14 mouse cellular contexts compared by ENCODE assay signal in the genomic region with DNA sequence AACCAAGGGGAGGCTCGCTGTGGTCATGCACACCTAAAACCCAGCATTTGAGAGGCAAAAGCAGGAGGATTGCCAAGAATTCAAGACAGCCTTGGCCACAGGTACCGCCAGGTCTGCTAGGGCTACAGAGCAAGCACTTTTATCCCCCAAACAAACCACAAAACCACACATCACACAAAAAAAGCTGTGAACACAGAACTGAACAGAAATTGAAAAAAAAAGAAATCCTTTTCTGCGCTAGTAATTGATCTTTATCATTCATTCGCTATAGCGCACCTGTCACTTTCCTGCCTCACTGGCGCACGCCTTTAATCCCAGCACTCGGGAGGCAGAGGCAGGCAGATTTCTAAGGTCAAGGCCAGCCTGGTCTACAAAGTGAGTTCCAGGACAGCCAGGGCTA. TPM values are rescaled to one million over a fixed set of nuclear protein-coding genes. Genes with fewer than 3 reads are reported as not detected.
DNase-seq lines count a peak whose midpoint lies in the region; ATAC-seq and TF ChIP-seq lines count a peak whose summit lies in the region.
"Had no signal": no experiment of that assay in that cellular context is flagged by ENCODE, and none has a peak within 500 bp of the region (broad histone marks: within the 10 kb centered on the region; RNA-seq: fewer than 3 reads in every experiment).

No protein-coding gene starts in this region.

- no peak overlapping the region for H3K9ac ChIP-seq in heart, embryonic 14.5 days (ENCODE audit: low read length)
- H3K9ac ChIP-seq in lung, embryonic 16.5 days (ENCODE audit: low read length) = no peak overlapping the region
- no peak overlapping the region; the same call in 1 of the 2 replicates for H3K9ac ChIP-seq in ES-Bruce4 (ENCODE audit: low read depth, poor library complexity, severe bottlenecking)
- no peak overlapping the region for H3K9ac ChIP-seq in liver, postnatal 0 days (replicated peaks)
- H3K9ac ChIP-seq: hindbrain, embryonic 14.5 days; neural tube, embryonic 12.5 days had no signal

- peaks cover 15 to 22% of the 10 kb centered on the region in 2 experiments for H3K4me1 ChIP-seq in heart, embryonic 14.5 days (ENCODE audit: control insufficient read depth in 2 of 2, insufficient read depth in 2 of 2, low read length in 2 of 2)
- H3K4me1 ChIP-seq in lung, embryonic 16.5 days (replicated peaks; ENCODE audit: control insufficient read depth, insufficient read depth, low read length) = peaks cover 34% of the 10 kb centered on the region
- H3K4me1 ChIP-seq in ES-Bruce4 (ENCODE audit: control insufficient read depth, insufficient read depth, low read length) = no peaks in the 10 kb centered on the region
- H3K4me1 ChIP-seq in liver, postnatal 0 days (ENCODE audit: insufficient read depth) = peaks cover 38% of the 10 kb centered on the region

- intact Hi-C loops in heart, postnatal 14 days (cut with DNase I) = no loop called here

- DNase-seq in heart, postnatal 14 days = no peak
- no peak for DNase-seq in lung, adult 18-20 months
- no peak for DNase-seq in liver, postnatal 0 days
- DNase-seq in ovary, postnatal 36 days (ENCODE audit: low spot score) = no peak
- DNase-seq: adrenal gland, postnatal 25 days; cerebellum, adult 9-11 months had no signal

- TF ChIP-seq EP300 in ES-Bruce4 (IDR thresholded peaks at IDR 0.05; ENCODE audit: insufficient read depth, low read depth, low read length) = no peak
- no peak for TF ChIP-seq EP300 in liver, postnatal 0 days (IDR thresholded peaks at IDR 0.05; ENCODE audit: low read depth)

- H3K27me3 ChIP-seq in heart, embryonic 14.5 days (ENCODE audit: control insufficient read depth, insufficient read depth, low read length) = no peaks in the 10 kb centered on the region
- no peaks in the 10 kb centered on the region for H3K27me3 ChIP-seq in lung, embryonic 16.5 days (ENCODE audit: control insufficient read depth, insufficient read depth, low read depth, low read length)
- H3K27me3 ChIP-seq in ES-Bruce4 (ENCODE audit: control insufficient read depth, insufficient read depth, low read length, poor library complexity, severe bottlenecking) = no peaks in the 10 kb centered on the region
- no peaks in the 10 kb centered on the region for H3K27me3 ChIP-seq in liver, postnatal 0 days (ENCODE audit: insufficient read depth, low read length)
- H3K27me3 ChIP-seq: neural tube, embryonic 12.5 days had no signal

- H3K9me3 ChIP-seq in heart, embryonic 14.5 days (ENCODE audit: control insufficient read depth, low read length) = no peaks in the 10 kb centered on the region
- no peaks in the 10 kb centered on the region for H3K9me3 ChIP-seq in lung, embryonic 16.5 days (ENCODE audit: control insufficient read depth, low read length)
- H3K9me3 ChIP-seq in ES-Bruce4 (replicated peaks; ENCODE audit: control insufficient read depth, insufficient read depth, low read length, poor library complexity, severe bottlenecking) = no peaks in the 10 kb centered on the region
- no peaks in the 10 kb centered on the region for H3K9me3 ChIP-seq in liver, postnatal 0 days (ENCODE audit: low read length)
- H3K9me3 ChIP-seq: neural tube, embryonic 12.5 days had no signal

- peak overlapping the region; percentile 29 to 96; a peak in 2 of 4 replicates for H3K27ac ChIP-seq in heart, embryonic 14.5 days (replicated peaks in 1 of 2; ENCODE audit: control insufficient read depth in 1 of 2, insufficient read depth in 1 of 2, low read depth in 2 of 2, low read length in 2 of 2)
- H3K27ac ChIP-seq in lung, embryonic 16.5 days (ENCODE audit: low read length) = peak overlapping the region; percentile 96
- H3K27ac ChIP-seq in ES-Bruce4 (ENCODE audit: insufficient read depth, low read length) = peak overlapping the region; percentile 72
- peak overlapping the region; percentile 70 for H3K27ac ChIP-seq in liver, postnatal 0 days (ENCODE audit: low read depth)
- H3K27ac ChIP-seq: hindbrain, embryonic 14.5 days; neural tube, embryonic 12.5 days had no signal

- no peak for TF ChIP-seq POLR2A in ES-Bruce4 (IDR thresholded peaks at IDR 0.05; ENCODE audit: insufficient read depth, low read length)

- no peak for TF ChIP-seq CTCF in ES-Bruce4 (IDR thresholded peaks at IDR 0.05; ENCODE audit: low read depth, low read length)
- no peak for TF ChIP-seq CTCF in liver, postnatal 0 days (IDR thresholded peaks at IDR 0.05; ENCODE audit: low read depth)

- peaks cover 33% of the 10 kb centered on the region for H3K36me3 ChIP-seq in heart, embryonic 14.5 days (ENCODE audit: control insufficient read depth, insufficient read depth, low read length)
- H3K36me3 ChIP-seq in lung, embryonic 16.5 days (ENCODE audit: control insufficient read depth, insufficient read depth, low read length) = peaks cover 19% of the 10 kb centered on the region; the same call in 1 of the 2 replicates
- peaks cover 30% of the 10 kb centered on the region for H3K36me3 ChIP-seq in ES-Bruce4 (ENCODE audit: control insufficient read depth, insufficient read depth, low read length, poor library complexity, severe bottlenecking)
- H3K36me3 ChIP-seq in liver, postnatal 0 days (replicated peaks; ENCODE audit: insufficient read depth, low read length) = peaks cover 25% of the 10 kb centered on the region

- H3K4me3 ChIP-seq in heart, embryonic 14.5 days (ENCODE audit: control insufficient read depth in 1 of 2, insufficient read depth in 1 of 2, low read depth in 1 of 2, low read length in 2 of 2) = no peak overlapping the region
- no peak overlapping the region for H3K4me3 ChIP-seq in lung, embryonic 16.5 days (ENCODE audit: low read length)
- no peak overlapping the region for H3K4me3 ChIP-seq in ES-Bruce4 (ENCODE audit: low read depth, low read length)
- H3K4me3 ChIP-seq in liver, postnatal 0 days (ENCODE audit: low read depth, low read length) = no peak overlapping the region
- H3K4me3 ChIP-seq: neural tube, embryonic 12.5 days had no signal

- H3K4me2 ChIP-seq in heart, embryonic 14.5 days (ENCODE audit: low read length) = no peak overlapping the region
- no peak overlapping the region for H3K4me2 ChIP-seq in lung, embryonic 16.5 days (ENCODE audit: low read depth, low read length)
- no peak overlapping the region for H3K4me2 ChIP-seq in liver, postnatal 0 days (ENCODE audit: low read depth, low read length)
- H3K4me2 ChIP-seq: hindbrain, embryonic 14.5 days; neural tube, embryonic 12.5 days had no signal

- ATAC-seq in heart, embryonic 14.5 days (ENCODE audit: insufficient number of reproducible peaks, insufficient read depth, low FRiP score, low read depth) = no peak
- no peak for ATAC-seq in lung, embryonic 16.5 days (ENCODE audit: low read depth)
- no peak for ATAC-seq in liver, postnatal 0 days
- ATAC-seq in monocyte, adult 5-6 weeks (replicated peaks; ENCODE audit: insufficient number of reproducible peaks, low FRiP score, low TSS enrichment, poor library complexity, severe bottlenecking) = no peak

- WGBS in heart, embryonic 14.5 days = 93% methylated on average over 8 of the region's 8 CpGs
- WGBS in lung, embryonic 16.5 days = 86% methylated on average over 8 of the region's 8 CpGs
- WGBS in liver, postnatal 0 days (ENCODE audit: insufficient replicate concordance) = 64% methylated on average over 8 of the region's 8 CpGs

RNA-seq across cellular contexts. Expression of gene Txnip, which starts 5.5 kb away (rescaled TPM):
- polyA plus RNA-seq in heart, embryonic 14.5 days (2014; fragmentation: Nextera tagmentation; extraction: Ambion mirVana) = 257 and 262 TPM in 2 replicates
- total RNA-seq in heart, postnatal 14 days (2021) = 100 to 1,000 TPM; 512 to 552 TPM
- polyA plus RNA-seq in lung, embryonic 16.5 days (2015; fragmentation: Nextera tagmentation; extraction: Ambion mirVana) = 184 and 197 TPM in 2 replicates
- polyA plus RNA-seq in ES-Bruce4 (2011; ENCODE audit: insufficient read depth, insufficient read length, low read depth, missing spikeins) = 450 and 464 TPM in 2 replicates
- 65.3 and 72.4 TPM in 2 replicates for polyA plus RNA-seq in liver, postnatal 0 days (2015; fragmentation: Nextera tagmentation; extraction: Ambion mirVana)
- total RNA-seq in monocyte, adult 5-6 weeks (2017) = 575 to 636 TPM (median 578 TPM) in 3 replicates

RNA-seq across cellular contexts. Expression of gene Gm16253, which starts 13.5 kb away (rescaled TPM):
- 0.68 and 0.81 TPM in 2 replicates for polyA plus RNA-seq in heart, embryonic 14.5 days (2014; fragmentation: Nextera tagmentation; extraction: Ambion mirVana)
- 1 to 10 TPM; 3.7 to 4.5 TPM for total RNA-seq in heart, postnatal 14 days (2021)
- polyA plus RNA-seq in lung, embryonic 16.5 days (2015; fragmentation: Nextera tagmentation; extraction: Ambion mirVana) = 1.4 TPM in 2 replicates
- 1.1 and 1.7 TPM in 2 replicates for polyA plus RNA-seq in ES-Bruce4 (2011; ENCODE audit: insufficient read depth, insufficient read length, low read depth, missing spikeins)
- not detected in 2 replicates for polyA plus RNA-seq in liver, postnatal 0 days (2015; fragmentation: Nextera tagmentation; extraction: Ambion mirVana)
- not detected in 3 replicates for total RNA-seq in monocyte, adult 5-6 weeks (2017)
- total RNA-seq: adrenal gland, postnatal 25 days; left cerebral cortex, postnatal 25 days; megakaryocyte-erythroid progenitor cell, adult 5-6 weeks had no signal

RNA-seq across cellular contexts. Expression of gene Polr3gl, which starts 30.7 kb away (rescaled TPM):
- 25.5 and 28.7 TPM in 2 replicates for polyA plus RNA-seq in heart, embryonic 14.5 days (2014; fragmentation: Nextera tagmentation; extraction: Ambion mirVana)
- total RNA-seq in heart, postnatal 14 days (2021) = 10 to 100 TPM; 21.8 to 25.3 TPM
- polyA plus RNA-seq in lung, embryonic 16.5 days (2015; fragmentation: Nextera tagmentation; extraction: Ambion mirVana) = 35.9 TPM in 2 replicates
- polyA plus RNA-seq in ES-Bruce4 (2011; ENCODE audit: insufficient read depth, insufficient read length, low read depth, missing spikeins) = 16.2 and 22.8 TPM in 2 replicates
- 12.9 and 14.7 TPM in 2 replicates for polyA plus RNA-seq in liver, postnatal 0 days (2015; fragmentation: Nextera tagmentation; extraction: Ambion mirVana)
- 75.3 to 86.8 TPM (median 84.0 TPM) in 3 replicates for total RNA-seq in monocyte, adult 5-6 weeks (2017)

RNA-seq across cellular contexts. Expression of gene Ankrd34a, which starts 33.2 kb away (rescaled TPM):
- polyA plus RNA-seq in heart, embryonic 14.5 days (2014; fragmentation: Nextera tagmentation; extraction: Ambion mirVana) = 8.4 and 8.5 TPM in 2 replicates
- 1 to 10 TPM; 1.3 to 1.8 TPM for total RNA-seq in heart, postnatal 14 days (2021)
- 1.6 and 1.9 TPM in 2 replicates for polyA plus RNA-seq in lung, embryonic 16.5 days (2015; fragmentation: Nextera tagmentation; extraction: Ambion mirVana)
- 0.31 and 0.43 TPM in 2 replicates for polyA plus RNA-seq in ES-Bruce4 (2011; ENCODE audit: insufficient read depth, insufficient read length, low read depth, missing spikeins)
- not detected in 2 replicates for polyA plus RNA-seq in liver, postnatal 0 days (2015; fragmentation: Nextera tagmentation; extraction: Ambion mirVana)
- not detected in 3 replicates for total RNA-seq in monocyte, adult 5-6 weeks (2017)
- total RNA-seq: megakaryocyte-erythroid progenitor cell, adult 5-6 weeks had no signal

RNA-seq across cellular contexts. Expression of gene Lix1l, which starts 37.7 kb away (rescaled TPM):
- polyA plus RNA-seq in heart, embryonic 14.5 days (2014; fragmentation: Nextera tagmentation; extraction: Ambion mirVana) = 5.6 and 6.7 TPM in 2 replicates
- 10 to 100 TPM; 28.3 to 28.6 TPM for total RNA-seq in heart, postnatal 14 days (2021)
- 6.7 and 8.2 TPM in 2 replicates for polyA plus RNA-seq in lung, embryonic 16.5 days (2015; fragmentation: Nextera tagmentation; extraction: Ambion mirVana)
- 2.5 and 3.1 TPM in 2 replicates for polyA plus RNA-seq in ES-Bruce4 (2011; ENCODE audit: insufficient read depth, insufficient read length, low read depth, missing spikeins)
- polyA plus RNA-seq in liver, postnatal 0 days (2015; fragmentation: Nextera tagmentation; extraction: Ambion mirVana) = 0.45 and 0.54 TPM in 2 replicates
- total RNA-seq in monocyte, adult 5-6 weeks (2017) = 0.68 to 0.95 TPM in 2 of 3 replicates, not detected in the other
